Mouse (Mus musculus): Measurements from ENCODE around the gene Gm4981.
"Not testable (repeated sequence)": the region's sequence is repeated elsewhere in the genome, so short reads cannot be mapped to it uniquely, and the experiment has no call there.

Gm4981 gene

GRCm38 (mm10) chr10:58236613-58237012 is at the start of gene Gm4981:
TSS of gene Gm4981 (minus strand) at chr10:58236701.
- no peak for DNase-seq

GRCm38 (mm10) chr10:58282238-58282637 is 45.7 kb upstream of the Gm4981 start:
- no peak for DNase-seq

- DNase-seq: no peak
Observed at GRCm38 (mm10) chr10:58258466-58258865, 22.0 kb upstream of the Gm4981 start.

GRCm38 (mm10) chr10:58255954-58256353 is 19.5 kb upstream of the Gm4981 start:
- peak in 1 of 2 experiments; percentile 9 for DNase-seq

- peak; percentile 95 for DNase-seq
Observed at GRCm38 (mm10) chr10:58255213-58255892, 18.9 kb upstream of the Gm4981 start, which contains the start of gene Gcc2. TSS of gene Gcc2 (plus strand) at chr10:58255497.

- DNase-seq: peak in 1 of 2 experiments; percentile 13
Observed at GRCm38 (mm10) chr10:58254635-58255175, 18.2 kb upstream of the Gm4981 start.

GRCm38 (mm10) chr10:58249535-58249934 is 13.0 kb upstream of the Gm4981 start:
- no peak for DNase-seq

GRCm38 (mm10) chr10:58238984-58239740 is 2.7 kb upstream of the Gm4981 start:
- DNase-seq: peak; percentile 32 to 38

- not testable (repeated sequence) for DNase-seq
Observed at GRCm38 (mm10) chr10:58234985-58235384, 1.5 kb downstream of the Gm4981 start.

- not testable (repeated sequence) for DNase-seq
Observed at GRCm38 (mm10) chr10:58233740-58234121, 2.8 kb downstream of the Gm4981 start.

- DNase-seq: peak in 1 of 2 experiments; percentile 22
Observed at GRCm38 (mm10) chr10:58233054-58233739, 3.3 kb downstream of the Gm4981 start.

GRCm38 (mm10) chr10:58232641-58232969 is 3.9 kb downstream of the Gm4981 start, which contains the start of gene Duxf3:
TSS of gene Duxf3 (minus strand) at chr10:58232675.
- not testable (repeated sequence) for DNase-seq

- DNase-seq: peak; percentile 48 to 63
Observed at GRCm38 (mm10) chr10:58231779-58232640, 4.5 kb downstream of the Gm4981 start.

- DNase-seq: peak in 1 of 2 experiments; percentile 29
Observed at GRCm38 (mm10) chr10:58231088-58231487, 5.4 kb downstream of the Gm4981 start.

- not testable (repeated sequence) for DNase-seq
Observed at GRCm38 (mm10) chr10:58230021-58230420, 6.5 kb downstream of the Gm4981 start.

- DNase-seq: not testable (repeated sequence)
Observed at GRCm38 (mm10) chr10:58227798-58228197, 8.7 kb downstream of the Gm4981 start.

- DNase-seq: not testable (repeated sequence)
Observed at GRCm38 (mm10) chr10:58226357-58226756, 10.1 kb downstream of the Gm4981 start.

- DNase-seq: peak in 1 of 2 experiments; percentile 31
Observed at GRCm38 (mm10) chr10:58224827-58225785, 11.4 kb downstream of the Gm4981 start, which contains the start of gene AW822073. TSS of gene AW822073 (minus strand) at chr10:58224930.

- DNase-seq: peak; percentile 48 to 58
Observed at GRCm38 (mm10) chr10:58223972-58224805, 12.3 kb downstream of the Gm4981 start.

GRCm38 (mm10) chr10:58223161-58223560 is 13.3 kb downstream of the Gm4981 start:
- not testable (repeated sequence) for DNase-seq

Measured in cerebellum, postnatal 14 days (tissue).